Mouse (Mus musculus): ENCODE data around the gene Hist4h4. TPM values are rescaled to one million over a fixed set of nuclear protein-coding genes. Genes with fewer than 3 reads are reported as not detected.

The Hist4h4 gene
- polyA plus RNA-seq, 1 experiment from 2014 or later, result 1.1 TPM

DNA sequence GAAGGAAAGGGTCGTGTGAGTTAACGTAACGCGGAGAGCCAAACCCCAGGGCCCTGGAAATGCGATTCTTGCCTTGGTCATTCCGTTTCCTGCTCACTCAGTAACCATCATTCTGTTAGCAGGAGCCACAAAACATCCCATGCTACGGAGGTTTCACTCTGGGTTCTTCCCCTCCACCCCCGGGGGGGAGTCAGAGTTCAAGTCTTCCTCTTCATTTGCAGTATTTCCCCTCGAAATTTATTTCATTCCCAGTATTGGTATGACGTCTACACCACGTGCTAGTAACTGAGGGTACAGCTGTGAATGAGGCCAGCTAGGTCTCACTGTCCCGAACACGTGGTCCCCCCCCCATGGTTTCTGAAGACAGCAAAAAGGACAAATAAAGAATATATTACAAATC, 5.5 kb upstream of the Hist4h4 start:
- Histone ChIP-seq H3K4me3 (replicated peaks) (peak overlapping the region; percentile 87), H3K9me3 (no peaks in the 10 kb centered on the region), H3K27ac (no peak overlapping the region), H3K4me1 (replicated peaks) (peaks cover 27% of the 10 kb centered on the region), H3K9ac (replicated peaks) (no peak overlapping the region), H3K4me2 (replicated peaks) (peak overlapping the region; percentile 99), H3K27me3 (no peaks in the 10 kb centered on the region), H3K36me3 (peaks cover 27% of the 10 kb centered on the region)
- WGBS, result 84% methylated on average over 13 of the region's 13 CpGs
- ATAC-seq, result no peak

- ATAC-seq, result no peak
- no peaks in the 10 kb centered on the region for H3K27me3 ChIP-seq
- H3K4me1 ChIP-seq (replicated peaks), result peaks cover 28% of the 10 kb centered on the region
- peak overlapping the region; percentile 87 for H3K4me3 ChIP-seq (replicated peaks)
- WGBS, result 38% methylated on average over 14 of the region's 14 CpGs
- H3K36me3 ChIP-seq, result peaks cover 21% of the 10 kb centered on the region
- H3K27ac ChIP-seq, result no peak overlapping the region
- H3K9ac ChIP-seq (replicated peaks), result peak overlapping the region; percentile 80
- no peaks in the 10 kb centered on the region for H3K9me3 ChIP-seq
- peak overlapping the region; percentile 99 for H3K4me2 ChIP-seq (replicated peaks)
Observed at GRCm38 (mm10) chr6:136809077-136809476, 4.9 kb upstream of the Hist4h4 start.

DNA sequence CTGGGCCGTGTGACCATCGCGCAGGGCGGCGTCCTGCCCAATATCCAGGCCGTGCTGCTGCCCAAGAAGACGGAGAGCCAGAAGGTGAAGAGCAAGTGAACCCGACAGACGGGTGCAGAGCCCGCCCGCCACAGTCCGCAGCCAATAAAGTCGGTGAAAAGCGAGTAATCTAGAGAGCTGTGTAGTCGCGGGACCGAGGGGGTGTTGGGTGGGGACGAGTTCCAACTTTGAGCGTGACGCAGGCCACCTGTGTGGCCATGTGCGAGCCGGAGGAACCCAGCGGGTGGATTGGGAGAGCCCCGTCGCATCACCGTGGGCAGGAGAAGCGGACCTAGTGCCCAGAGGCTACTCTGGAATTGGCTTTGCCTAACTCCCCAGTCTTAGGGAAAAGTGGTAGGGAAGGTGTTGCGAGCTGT, 4.4 kb upstream of the Hist4h4 start:
- Histone ChIP-seq H3K4me2 (replicated peaks) (peak overlapping the region; percentile 99), H3K27ac (peak overlapping the region; percentile 65), H3K9me3 (no peaks in the 10 kb centered on the region), H3K9ac (replicated peaks) (peak overlapping the region; percentile 80), H3K36me3 (peaks cover 17% of the 10 kb centered on the region), H3K4me3 (replicated peaks) (peak overlapping the region; percentile 87), H3K4me1 (replicated peaks) (peaks cover 28% of the 10 kb centered on the region), H3K27me3 (no peaks in the 10 kb centered on the region)
- under 1% methylated on average over 28 of the region's 28 CpGs for WGBS
- ATAC-seq, result peak; percentile 9

GRCm38 (mm10) chr6:136808014-136808417, 3.8 kb upstream of the Hist4h4 start, which contains the start of gene H2afj:
Gene H2afj, plus strand, starts transcription at chr6:136808244.
- Histone ChIP-seq H3K4me1 (replicated peaks) (peaks cover 34% of the 10 kb centered on the region), H3K9me3 (no peaks in the 10 kb centered on the region), H3K27ac (peak within 1 kb of the TSS; percentile 65), H3K27me3 (no peaks in the 10 kb centered on the region), H3K4me3 (replicated peaks) (peak within 1 kb of the TSS; percentile 87), H3K4me2 (replicated peaks) (peak within 1 kb of the TSS; percentile 99), H3K36me3 (peaks cover 12% of the 10 kb centered on the region), H3K9ac (replicated peaks) (peak within 1 kb of the TSS; percentile 80)
- WGBS, result 0% methylated on average over 34 of the region's 34 CpGs
- ATAC-seq, result peak; percentile 89

- ATAC-seq, result peak; percentile 3
- no peak overlapping the region for H3K9ac ChIP-seq (replicated peaks)
Observed at GRCm38 (mm10) chr6:136807395-136808013, 3.3 kb upstream of the Hist4h4 start.

GRCm38 (mm10) chr6:136806819-136807218, 2.6 kb upstream of the Hist4h4 start:
- Histone ChIP-seq H3K27ac (no peak overlapping the region), H3K36me3 (peaks cover 1% of the 10 kb centered on the region)
- WGBS, result 69% methylated on average over 5 of the region's 5 CpGs

More at GRCm38 (mm10) chr6:136807395-136808013, 3.3 kb upstream of the Hist4h4 start:
- peaks cover 8% of the 10 kb centered on the region for H3K36me3 ChIP-seq
- H3K4me3 ChIP-seq (replicated peaks), result peak overlapping the region; percentile 87
- WGBS, result 26% methylated on average over 18 of the region's 18 CpGs
- H3K4me2 ChIP-seq (replicated peaks), result peak overlapping the region; percentile 99
- peaks cover 37% of the 10 kb centered on the region for H3K4me1 ChIP-seq (replicated peaks)
- no peaks in the 10 kb centered on the region for H3K27me3 ChIP-seq
- H3K9me3 ChIP-seq, result no peaks in the 10 kb centered on the region
- peak overlapping the region; percentile 61 for H3K27ac ChIP-seq

GRCm38 (mm10) chr6:136805409-136805775, 1.2 kb upstream of the Hist4h4 start:
- peaks cover 37% of the 10 kb centered on the region for H3K4me1 ChIP-seq (replicated peaks)

More at GRCm38 (mm10) chr6:136806819-136807218, 2.6 kb upstream of the Hist4h4 start:
- H3K9me3 ChIP-seq, result no peaks in the 10 kb centered on the region
- no peak overlapping the region for H3K4me2 ChIP-seq (replicated peaks)
- no peaks in the 10 kb centered on the region for H3K27me3 ChIP-seq
- ATAC-seq, result no peak
- no peak overlapping the region for H3K4me3 ChIP-seq (replicated peaks)
- H3K9ac ChIP-seq (replicated peaks), result no peak overlapping the region
- peaks cover 37% of the 10 kb centered on the region for H3K4me1 ChIP-seq (replicated peaks)

GRCm38 (mm10) chr6:136804705-136805408, 642 bp upstream of the Hist4h4 start:
- Histone ChIP-seq H3K4me1 (replicated peaks) (peaks cover 33% of the 10 kb centered on the region), H3K27ac (peak overlapping the region; percentile 100), H3K27me3 (no peaks in the 10 kb centered on the region), H3K36me3 (no peaks in the 10 kb centered on the region), H3K9ac (replicated peaks) (peak overlapping the region; percentile 92), H3K4me2 (replicated peaks) (peak overlapping the region; percentile 76), H3K9me3 (no peaks in the 10 kb centered on the region), H3K4me3 (replicated peaks) (peak overlapping the region; percentile 69)
- WGBS, result 33% methylated on average over 9 of the region's 9 CpGs
- no peak for ATAC-seq

More at GRCm38 (mm10) chr6:136805409-136805775, 1.2 kb upstream of the Hist4h4 start:
- no peaks in the 10 kb centered on the region for H3K36me3 ChIP-seq
- no peaks in the 10 kb centered on the region for H3K27me3 ChIP-seq
- H3K27ac ChIP-seq, result no peak overlapping the region
- ATAC-seq, result no peak
- no peak overlapping the region for H3K4me2 ChIP-seq (replicated peaks)
- no peak overlapping the region for H3K4me3 ChIP-seq (replicated peaks)
- H3K9me3 ChIP-seq, result no peaks in the 10 kb centered on the region
- no peak overlapping the region for H3K9ac ChIP-seq (replicated peaks)
- 92% methylated on average over 1 of the region's 1 CpGs for WGBS

- H3K4me2 ChIP-seq (replicated peaks), result peak overlapping the region; percentile 76
- H3K9ac ChIP-seq (replicated peaks), result peak overlapping the region; percentile 92
- H3K27me3 ChIP-seq, result no peaks in the 10 kb centered on the region
- ATAC-seq, result no peak; the same call in 1 of the 2 replicates
- H3K4me1 ChIP-seq (replicated peaks), result peaks cover 20% of the 10 kb centered on the region
- H3K27ac ChIP-seq, result peak overlapping the region; percentile 100
- no peaks in the 10 kb centered on the region for H3K9me3 ChIP-seq
- H3K36me3 ChIP-seq, result no peaks in the 10 kb centered on the region
- peak overlapping the region; percentile 69 for H3K4me3 ChIP-seq (replicated peaks)
- WGBS, result 24% methylated on average over 12 of the region's 12 CpGs
Observed at GRCm38 (mm10) chr6:136803093-136803738, 999 bp downstream of the Hist4h4 start.

GRCm38 (mm10) chr6:136801274-136801673, 2.9 kb downstream of the Hist4h4 start:
- Histone ChIP-seq H3K27ac (no peak overlapping the region), H3K9me3 (no peaks in the 10 kb centered on the region), H3K4me1 (replicated peaks) (peaks cover 16% of the 10 kb centered on the region), H3K27me3 (no peaks in the 10 kb centered on the region), H3K9ac (replicated peaks) (no peak overlapping the region), H3K4me2 (replicated peaks) (no peak overlapping the region), H3K36me3 (no peaks in the 10 kb centered on the region), H3K4me3 (replicated peaks) (no peak overlapping the region)
- ATAC-seq, result no peak
- 86% methylated on average over 6 of the region's 6 CpGs for WGBS

- ATAC-seq, result no peak
- Histone ChIP-seq H3K27me3 (no peaks in the 10 kb centered on the region), H3K27ac (no peak overlapping the region), H3K4me1 (replicated peaks) (peaks cover 16% of the 10 kb centered on the region), H3K36me3 (no peaks in the 10 kb centered on the region), H3K4me2 (replicated peaks) (no peak overlapping the region), H3K9me3 (no peaks in the 10 kb centered on the region), H3K9ac (replicated peaks) (no peak overlapping the region), H3K4me3 (replicated peaks) (no peak overlapping the region)
- WGBS, result 93% methylated on average over 8 of the region's 8 CpGs
Observed at GRCm38 (mm10) chr6:136800710-136801109, 3.5 kb downstream of the Hist4h4 start.

All from midbrain, embryonic 13.5 days (tissue).